Mouse (Mus musculus) thymus, adult 2 months (tissue): Measurements from ENCODE around the gene Snapc4. TPM values are rescaled to one million over a fixed set of nuclear protein-coding genes. Genes with fewer than 3 reads are reported as not detected.
A peak's percentile ranks its signal among the peaks of the same experiment; 100 is the strongest.

Experiments
- DNase-seq: peaks from one replicate; pipeline ENCODE4 v3.0.0; 2021
- H3K27ac ChIP-seq: fragments of 200-500 bp; 2 replicates; pipeline ENCODE4 v1.5.1; 2012; ENCODE audit warnings: low read length, control low read depth; ENCODE audit not compliant: control insufficient read depth, insufficient read depth
- H3K27me3 ChIP-seq: fragments of 200-500 bp; 2 replicates; pipeline ENCODE4 v1.6.1; 2012; ENCODE audit warnings: mild to moderate bottlenecking, low read length, moderate library complexity, mixed read lengths; ENCODE audit not compliant: control insufficient read depth, insufficient read depth
- H3K36me3 ChIP-seq: fragments of 200-500 bp; 2 replicates; pipeline ENCODE4 v1.6.1; 2012; ENCODE audit warnings: mild to moderate bottlenecking, low read length, moderate library complexity; ENCODE audit not compliant: control insufficient read depth, insufficient read depth
- H3K4me1 ChIP-seq: fragments of 200-500 bp; replicated peaks from 2 replicates; pipeline ENCODE4 v1.6.1; 2012; ENCODE audit warnings: low read length; ENCODE audit not compliant: control insufficient read depth, insufficient read depth
- H3K4me3 ChIP-seq: fragments of 200-500 bp; 2 replicates; pipeline ENCODE4 v1.5.1; 2012; ENCODE audit warnings: mild to moderate bottlenecking, low read length, control low read depth, moderate library complexity; ENCODE audit not compliant: control insufficient read depth, insufficient read depth
- CTCF ChIP-seq: fragments of 200-500 bp; IDR thresholded peaks from 2 replicates; pipeline ENCODE4 v1.5.1; 2012; ENCODE audit warnings: mild to moderate bottlenecking, control low read depth, low read length, moderate library complexity, borderline replicate concordance; ENCODE audit not compliant: control insufficient read depth, poor library complexity, insufficient read depth; ENCODE audit errors: extremely low read depth
- POLR2A ChIP-seq: fragments of 200-500 bp; IDR thresholded peaks from 2 replicates; pipeline ENCODE4 v1.6.1; 2012; ENCODE audit warnings: mild to moderate bottlenecking, low read length, control low read depth, moderate library complexity; ENCODE audit not compliant: control insufficient read depth, poor library complexity, insufficient read depth; ENCODE audit errors: extremely low read depth
- WGBS: fragments of 180-500 bp; shearing (Covaris S2); methylation state at CpG from one replicate; pipeline ENCODE4 v1.1.7; 2018; 5-methylcytosine and 5-hydroxymethylcytosine counted together
- polyA plus RNA-seq: library from polyadenylated mRNA; depleted of rRNA; stranded (reverse); fragments of >200 nt; gene quantifications from 2 replicates; pipeline ENCODE4 v1.2.3, GENCODE M21; 2012

Gene Snapc4
- polyA plus RNA-seq, 1 experiment, result 59.2 TPM

DNA sequence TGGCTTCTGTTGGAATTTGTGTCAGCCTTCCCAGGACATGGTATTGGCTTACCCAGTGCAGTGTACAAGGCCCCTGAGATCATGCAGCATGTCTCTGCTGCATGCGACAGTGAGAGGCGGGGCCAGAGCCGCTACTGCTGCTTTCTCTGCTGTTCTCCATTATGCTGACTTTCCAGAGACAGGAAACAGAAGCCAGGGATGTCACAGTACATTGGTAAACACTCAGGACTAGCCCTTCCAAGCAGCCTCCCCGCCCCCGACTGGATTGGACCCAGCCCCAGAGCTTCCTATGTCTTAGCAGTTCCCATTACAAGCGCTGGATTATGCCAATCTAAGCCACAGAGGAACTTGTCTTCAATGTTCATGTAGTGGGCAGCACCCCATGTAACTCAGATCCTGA is 32.2 kb downstream of the Snapc4 start:
- 93% methylated on average over 6 of the region's 6 CpGs for WGBS
- Histone ChIP-seq H3K36me3 (no peaks in the 10 kb centered on the region), H3K27ac (no peak overlapping the region)

DNA sequence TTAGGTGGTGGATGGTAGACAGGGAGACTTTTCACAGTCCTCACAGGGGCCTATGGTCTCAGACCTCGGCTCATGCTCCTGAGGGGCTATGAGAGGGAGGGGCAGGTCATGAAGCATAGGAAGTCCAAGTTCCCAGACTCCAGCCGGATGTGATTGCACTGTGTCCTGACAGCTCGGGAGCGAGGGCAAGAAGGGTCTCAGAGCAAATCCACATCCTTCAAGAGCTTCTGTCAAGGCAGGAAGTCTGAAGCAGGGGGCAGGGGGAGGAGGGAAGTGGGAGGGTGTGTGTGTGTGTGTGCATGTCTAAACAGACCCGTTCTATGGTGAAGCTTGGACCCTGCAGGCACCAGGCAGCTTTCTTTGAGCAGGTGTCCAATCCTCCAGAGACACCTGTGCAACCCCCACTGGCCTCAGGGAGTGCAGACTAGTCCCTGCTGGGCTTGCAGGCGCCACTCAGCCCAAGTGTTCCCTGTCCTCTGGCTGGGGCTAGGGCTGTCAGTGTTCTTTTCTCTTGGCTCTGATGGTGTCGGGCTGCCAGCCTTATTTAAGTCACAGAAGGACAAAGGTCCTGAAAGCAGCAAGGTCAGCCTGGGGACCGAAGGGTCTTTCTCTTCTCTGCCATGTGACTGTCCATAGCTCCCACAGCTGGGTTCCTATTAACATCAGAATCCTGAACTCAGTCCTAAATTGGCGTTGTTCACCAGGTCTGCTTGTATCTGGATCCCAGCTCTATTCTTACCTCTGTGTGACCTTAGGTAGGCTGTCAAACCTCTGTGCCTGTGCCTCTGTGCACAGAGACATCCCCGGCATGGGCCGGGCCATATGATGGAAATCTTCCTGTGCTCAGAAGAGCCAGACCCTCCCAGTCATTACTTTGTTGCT is 37.6 kb downstream of the Snapc4 start:
- Histone ChIP-seq H3K4me1 (peaks cover 15% of the 10 kb centered on the region), H3K4me3 (no peak overlapping the region), H3K27me3 (no peaks in the 10 kb centered on the region), H3K27ac (0 out of 2 replicates have a peak overlapping the region, but pooled peaks have one; percentile 6), H3K36me3 (no peaks in the 10 kb centered on the region)
- no peak for TF ChIP-seq CTCF
- no peak for TF ChIP-seq POLR2A
- 69% methylated on average over 11 of the region's 11 CpGs for WGBS
- no peak for DNase-seq

More for the DNA sequence above, 32.2 kb downstream of the Snapc4 start:
- Histone ChIP-seq H3K4me3 (no peak overlapping the region), H3K27me3 (no peaks in the 10 kb centered on the region), H3K4me1 (peaks cover 19% of the 10 kb centered on the region)
- TF ChIP-seq CTCF (no peak), POLR2A (no peak)
- DNase-seq, result no peak

DNA sequence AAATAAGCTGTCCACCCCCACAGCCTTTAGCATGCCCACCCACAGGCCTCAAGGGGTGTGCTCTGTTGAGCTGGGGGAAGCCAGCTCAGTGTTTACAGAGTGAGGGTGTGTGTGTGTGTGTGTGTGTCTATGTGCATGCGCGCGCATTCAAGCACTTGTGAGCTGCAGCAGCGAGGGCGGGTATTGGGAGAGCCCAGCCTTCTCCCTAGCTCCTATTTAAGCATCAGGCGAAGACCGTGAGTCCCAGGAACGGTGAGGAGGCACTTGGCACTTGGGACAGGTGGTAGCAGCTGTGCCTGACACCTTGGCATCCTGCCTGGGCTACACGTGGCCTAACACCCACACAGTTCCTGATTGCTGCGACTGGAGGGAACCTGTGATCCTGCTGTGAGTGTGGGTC is 38.4 kb downstream of the Snapc4 start:
- no peaks in the 10 kb centered on the region for H3K27me3 ChIP-seq
- no peaks in the 10 kb centered on the region for H3K36me3 ChIP-seq
- H3K4me1 ChIP-seq, result peaks cover 15% of the 10 kb centered on the region
- H3K4me3 ChIP-seq, result no peak overlapping the region
- DNase-seq, result no peak
- H3K27ac ChIP-seq, result no peak overlapping the region
- TF ChIP-seq POLR2A (no peak), CTCF (no peak)
- 69% methylated on average over 10 of the region's 10 CpGs for WGBS

DNA sequence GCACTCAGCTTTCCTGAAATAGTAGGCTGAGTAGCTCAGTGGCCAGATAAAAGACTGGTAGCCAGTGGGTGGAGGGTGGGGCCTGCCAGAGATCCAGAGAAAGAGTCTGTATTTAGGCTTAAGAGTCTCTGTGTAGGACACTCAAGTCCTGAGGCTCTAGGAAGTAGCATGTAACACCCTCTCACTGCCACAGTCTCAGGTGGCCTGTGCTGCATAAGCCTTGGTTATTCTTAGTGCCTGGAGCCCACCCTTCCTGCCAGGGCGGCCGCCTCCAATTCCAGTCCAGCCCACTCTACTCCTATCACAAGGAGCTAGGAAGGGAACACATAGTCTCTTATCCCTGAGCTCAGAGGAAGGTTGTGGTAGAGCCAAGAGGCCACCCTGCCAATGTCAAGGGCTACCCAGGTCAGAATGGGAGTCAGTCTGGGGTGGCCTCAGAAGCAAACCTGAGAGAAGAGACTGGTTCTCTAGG is 38.9 kb downstream of the Snapc4 start:
- H3K27ac ChIP-seq, result no peak overlapping the region
- no peaks in the 10 kb centered on the region for H3K36me3 ChIP-seq
- TF ChIP-seq CTCF (no peak), POLR2A (no peak)
- H3K4me1 ChIP-seq, result peaks cover 15% of the 10 kb centered on the region
- no peak for DNase-seq
- no peaks in the 10 kb centered on the region for H3K27me3 ChIP-seq
- 100% methylated on average over 2 of the region's 2 CpGs for WGBS
- H3K4me3 ChIP-seq, result no peak overlapping the region

DNA sequence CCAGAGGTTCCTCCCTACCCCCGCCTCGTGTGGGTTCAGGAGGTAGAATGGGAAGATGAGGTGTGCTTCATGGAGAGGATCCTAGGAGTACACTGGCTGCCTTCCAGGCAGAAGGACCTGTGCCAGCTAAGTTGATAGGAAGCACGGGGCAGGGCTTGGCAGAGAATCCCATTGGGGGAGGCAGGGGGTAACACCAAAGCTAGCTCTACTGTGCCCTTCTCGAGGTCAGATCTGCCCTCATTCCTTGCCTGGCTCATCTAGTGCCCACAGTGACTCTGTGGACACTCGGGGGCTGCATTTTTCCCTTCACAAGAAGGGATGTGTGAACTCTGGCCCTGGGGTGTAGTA is 41.3 kb downstream of the Snapc4 start:
- Histone ChIP-seq H3K27ac (no peak overlapping the region), H3K4me1 (peaks cover 15% of the 10 kb centered on the region), H3K27me3 (no peaks in the 10 kb centered on the region), H3K4me3 (no peak overlapping the region), H3K36me3 (no peaks in the 10 kb centered on the region)
- WGBS, result 96% methylated on average over 5 of the region's 5 CpGs
- no peak for TF ChIP-seq CTCF
- no peak for TF ChIP-seq POLR2A
- no peak for DNase-seq

DNA sequence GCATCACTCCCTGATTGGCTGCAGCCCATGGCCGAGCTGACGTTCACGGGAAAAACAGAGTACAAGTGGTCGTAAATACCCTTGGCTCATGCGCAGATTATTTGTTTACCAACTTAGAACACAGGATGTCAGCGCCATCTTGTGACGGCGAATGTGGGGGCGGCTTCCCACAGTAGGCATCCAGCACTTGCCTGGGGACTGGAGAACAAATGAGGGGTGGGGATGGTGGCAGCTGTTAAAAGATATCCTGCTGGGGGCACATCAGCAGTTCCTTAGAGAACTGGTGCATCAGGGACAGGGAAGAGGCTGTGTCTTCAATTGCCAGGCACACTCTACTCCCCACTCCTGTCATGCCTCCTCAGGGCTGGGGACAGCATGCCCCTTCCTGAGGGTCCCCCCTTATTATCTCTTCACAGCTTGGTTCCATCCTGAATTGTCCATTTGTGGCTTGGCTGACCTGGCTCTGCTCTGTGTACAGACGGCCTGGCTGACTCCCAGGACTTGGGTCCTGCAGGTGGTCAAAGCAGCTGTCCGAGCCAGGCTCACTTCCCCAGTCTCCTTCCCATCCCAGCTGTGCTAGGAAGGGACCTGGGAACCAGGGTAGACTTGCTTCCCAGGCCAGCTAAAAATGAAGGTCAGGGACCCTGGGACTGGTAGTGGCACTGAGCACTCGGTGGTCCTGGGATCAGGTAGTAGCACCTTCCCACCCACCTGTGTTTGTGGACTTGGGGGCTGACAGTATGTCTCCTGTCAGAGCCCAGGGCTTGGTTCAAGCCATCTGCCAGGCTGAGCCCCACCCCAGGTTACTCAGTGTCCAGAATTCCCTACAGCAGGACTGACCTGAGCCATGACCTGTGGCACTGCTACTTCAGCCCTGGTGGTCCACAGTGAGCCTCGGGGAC is 41.9 kb downstream of the Snapc4 start:
- 96% methylated on average over 10 of the region's 13 CpGs for WGBS

More for the DNA sequence above, 41.9 kb downstream of the Snapc4 start:
- TF ChIP-seq CTCF (no peak), POLR2A (no peak)
- H3K27ac ChIP-seq, result no peak overlapping the region
- H3K27me3 ChIP-seq, result no peaks in the 10 kb centered on the region
- peaks cover 15% of the 10 kb centered on the region for H3K4me1 ChIP-seq
- no peak overlapping the region for H3K4me3 ChIP-seq
- DNase-seq, result no peak
- no peaks in the 10 kb centered on the region for H3K36me3 ChIP-seq
